Mouse (Mus musculus) limb, embryonic 14.5 days (tissue): ENCODE measurements at regions not wholly inside any gene's neighbourhood (a gene's known extent, or its start where the extent isn't known, plus 50 kb on each side); places are given as distances from the start of the nearest gene placed in this dataset.

Source experiments
- ATAC-seq: fragments of 200-750 bp; cut with Nextera tagmentation; 2 replicates; pipeline ENCODE4 v1.8.0; 2017; ENCODE audit warnings: low read depth, moderate number of reproducible peaks, moderate TSS enrichment; ENCODE audit not compliant: low FRiP score
- DNase-seq: peaks from one replicate; pipeline ENCODE4 v3.0.0-alpha.2; 2015; ENCODE audit warnings: low spot score
- H3K27ac ChIP-seq: fragments of 300-500 bp; sonication (generic); replicated peaks from 2 replicates; pipeline ENCODE4 v1.5.1; 2014; ENCODE audit warnings: low read depth, mild to moderate bottlenecking, low read length, moderate library complexity, mixed read lengths
- H3K27me3 ChIP-seq: fragments of 300-500 bp; sonication (generic); 2 replicates; pipeline ENCODE4 v1.6.1; 2014; ENCODE audit warnings: low read length, mixed read lengths; ENCODE audit not compliant: control insufficient read depth, insufficient read depth
- H3K36me3 ChIP-seq: fragments of 300-500 bp; sonication (generic); 2 replicates; pipeline ENCODE4 v1.6.1; 2014; ENCODE audit warnings: mild to moderate bottlenecking, low read length, moderate library complexity, mixed read lengths; ENCODE audit not compliant: control insufficient read depth, insufficient read depth
- H3K4me1 ChIP-seq: fragments of 300-500 bp; sonication (generic); 2 replicates; pipeline ENCODE4 v1.6.1; 2014; ENCODE audit warnings: antibody characterized with exemption, low read length, mixed read lengths; ENCODE audit not compliant: control insufficient read depth, insufficient read depth
- H3K4me2 ChIP-seq: fragments of 300-500 bp; sonication (generic); replicated peaks from 2 replicates; pipeline ENCODE4 v1.6.1; 2014; ENCODE audit warnings: low read depth, mild to moderate bottlenecking, low read length, moderate library complexity; ENCODE audit not compliant: severe bottlenecking
- H3K4me3 ChIP-seq: fragments of 300-500 bp; sonication (generic); replicated peaks from 2 replicates; pipeline ENCODE4 v1.5.1; 2014; ENCODE audit warnings: low read length
- H3K9ac ChIP-seq: fragments of 300-500 bp; sonication (generic); 2 replicates; pipeline ENCODE4 v1.6.1; 2014; ENCODE audit warnings: mild to moderate bottlenecking, low read depth, low read length, moderate library complexity; ENCODE audit not compliant: severe bottlenecking
- H3K9me3 ChIP-seq: fragments of 300-500 bp; sonication (generic); 2 replicates; pipeline ENCODE4 v1.6.1; 2016; ENCODE audit warnings: low read length; ENCODE audit not compliant: control insufficient read depth
- POLR2A ChIP-seq: fragments of 200-500 bp; IDR thresholded peaks from 2 replicates; pipeline ENCODE4 v1.8.0; 2012; ENCODE audit warnings: inconsistent platforms, mild to moderate bottlenecking, moderate library complexity, borderline replicate concordance; ENCODE audit not compliant: insufficient read depth, insufficient read length; ENCODE audit errors: extremely low read depth
- WGBS: fragments of 180-500 bp; shearing (Covaris S2); extraction: QIAGEN DNeasy Blood & Tissue Kit; methylation state at CpG from one replicate; pipeline ENCODE4 v1.1.7; 2014; 5-methylcytosine and 5-hydroxymethylcytosine counted together

DNA sequence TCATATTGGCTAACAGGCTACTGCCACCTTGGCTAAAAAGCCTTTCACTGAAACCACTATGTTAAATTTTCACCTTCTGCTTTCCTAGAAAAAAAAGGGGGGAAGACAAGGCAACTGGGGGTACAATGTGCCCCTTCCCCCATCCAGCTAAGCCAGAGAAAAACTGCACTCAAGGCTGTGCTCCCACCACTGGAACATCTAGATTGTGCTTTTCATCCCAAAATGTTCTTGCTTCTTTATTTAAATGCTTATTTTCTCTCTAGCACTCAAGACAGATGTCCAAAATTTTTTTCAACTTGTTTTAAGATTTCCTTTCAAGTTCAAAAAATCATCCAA is 245.9 kb upstream of the 1700008P02Rik start:
- TF ChIP-seq POLR2A = no peak
- Histone ChIP-seq H3K4me1 (no peaks in the 10 kb centered on the region), H3K4me2 (no peak overlapping the region), H3K27me3 (no peaks in the 10 kb centered on the region), H3K36me3 (no peaks in the 10 kb centered on the region), H3K9me3 (no peaks in the 10 kb centered on the region), H3K27ac (no peak overlapping the region), H3K4me3 (no peak overlapping the region), H3K9ac (no peak overlapping the region)
- DNase-seq (no peak), ATAC-seq (no peak)

- no peak overlapping the region for H3K4me3 ChIP-seq
- no peak overlapping the region for H3K9ac ChIP-seq
- DNase-seq = peak; percentile 21
- no peaks in the 10 kb centered on the region for H3K36me3 ChIP-seq
- H3K4me1 ChIP-seq = no peaks in the 10 kb centered on the region
- H3K27ac ChIP-seq = no peak overlapping the region
- no peak overlapping the region for H3K4me2 ChIP-seq
- TF ChIP-seq POLR2A = no peak
- H3K27me3 ChIP-seq = no peaks in the 10 kb centered on the region
- no peaks in the 10 kb centered on the region for H3K9me3 ChIP-seq
- 48% methylated on average over 3 of the region's 3 CpGs for WGBS
- ATAC-seq = no peak; the same call in 1 of the 2 replicates
Observed at GRCm38 (mm10) chr3:6865462-6866147, 245.4 kb upstream of the 1700008P02Rik start.

DNA sequence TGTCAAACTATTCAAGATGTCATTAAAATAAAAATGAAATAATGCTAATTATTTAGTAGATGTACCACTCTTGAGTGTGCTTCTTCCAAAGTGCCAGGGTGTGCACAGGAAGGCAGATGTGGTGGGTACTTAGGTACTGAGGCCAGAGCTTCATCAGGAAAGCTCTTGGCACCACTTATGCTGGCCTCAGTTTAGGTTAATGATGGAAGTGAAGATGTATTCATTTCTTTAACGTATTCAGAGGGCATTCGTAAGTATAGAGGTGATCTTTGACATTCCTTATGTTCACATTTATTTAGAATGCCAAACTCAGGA is 239.6 kb upstream of the 1700008P02Rik start:
- 92% methylated on average over 2 of the region's 2 CpGs for WGBS

DNA sequence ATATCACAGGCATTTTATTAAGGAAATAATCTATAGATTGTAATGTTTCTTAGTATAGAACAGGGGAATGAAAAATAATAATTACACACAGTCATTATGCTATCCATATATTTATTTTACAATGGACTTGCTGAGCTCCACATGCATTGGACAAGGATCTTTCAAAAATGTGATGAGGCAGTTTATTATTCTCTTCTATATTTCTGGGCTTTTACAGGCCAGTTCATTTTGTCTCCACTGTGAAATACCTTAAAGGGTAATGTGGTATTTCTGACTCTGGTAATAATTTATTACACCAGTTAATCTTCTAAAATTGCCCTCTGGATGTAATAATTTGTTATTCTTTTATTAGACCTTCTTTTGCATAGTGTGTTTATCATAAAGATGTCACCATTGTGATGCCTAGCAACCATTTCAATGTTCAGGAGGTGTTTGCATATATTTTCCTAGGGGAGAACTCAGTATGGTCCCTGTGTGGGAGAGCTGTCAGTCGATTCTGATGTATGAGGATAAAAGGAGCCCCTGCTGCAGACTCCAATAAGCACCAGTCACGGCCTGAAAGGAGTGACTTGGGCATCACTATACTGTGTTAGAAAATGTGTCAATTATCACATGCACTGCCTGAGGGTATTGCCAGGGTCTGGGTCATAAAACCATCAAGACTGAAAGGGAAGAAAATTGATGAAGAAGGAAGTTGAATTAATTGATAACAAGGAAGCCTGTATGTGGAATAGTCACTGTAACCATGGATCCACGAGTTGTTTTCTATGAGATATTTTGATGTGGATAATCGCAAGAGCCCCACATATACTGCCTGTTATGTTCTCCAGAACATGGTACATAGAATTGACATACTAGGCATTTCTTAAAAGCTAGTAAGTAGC is 239.0 kb upstream of the 1700008P02Rik start:
- Histone ChIP-seq H3K9me3 (no peaks in the 10 kb centered on the region), H3K4me2 (no peak overlapping the region), H3K36me3 (no peaks in the 10 kb centered on the region), H3K4me3 (no peak overlapping the region), H3K27ac (no peak overlapping the region), H3K9ac (no peak overlapping the region), H3K4me1 (no peaks in the 10 kb centered on the region), H3K27me3 (no peaks in the 10 kb centered on the region)
- ATAC-seq (no peak), DNase-seq (no peak)
- no peak for TF ChIP-seq POLR2A
- 44% methylated on average over 4 of the region's 4 CpGs for WGBS

More for the DNA sequence above, 239.6 kb upstream of the 1700008P02Rik start:
- Histone ChIP-seq H3K27ac (no peak overlapping the region), H3K9ac (no peak overlapping the region), H3K36me3 (no peaks in the 10 kb centered on the region), H3K9me3 (no peaks in the 10 kb centered on the region), H3K4me1 (no peaks in the 10 kb centered on the region), H3K4me2 (no peak overlapping the region), H3K27me3 (no peaks in the 10 kb centered on the region), H3K4me3 (no peak overlapping the region)
- DNase-seq (no peak), ATAC-seq (no peak)
- TF ChIP-seq POLR2A = no peak

GRCm38 (mm10) chr3:6819332-6819731 is 199.1 kb upstream of the 1700008P02Rik start:
- Histone ChIP-seq H3K36me3 (no peaks in the 10 kb centered on the region), H3K9ac (no peak overlapping the region), H3K27ac (no peak overlapping the region), H3K27me3 (no peaks in the 10 kb centered on the region), H3K4me1 (no peaks in the 10 kb centered on the region), H3K4me3 (no peak overlapping the region), H3K4me2 (no peak overlapping the region), H3K9me3 (no peaks in the 10 kb centered on the region)
- TF ChIP-seq POLR2A = no peak
- peak; percentile 15 for DNase-seq
- WGBS = 56% methylated on average over 7 of the region's 7 CpGs
- ATAC-seq = no peak
